Mouse (Mus musculus): Measurements from ENCODE around the gene Sec1.

Sec1 gene

GRCm38 (mm10) chr7:45704046-45704559 is 9.9 kb upstream of the Sec1 start:
- DNase-seq = peak; percentile 97

GRCm38 (mm10) chr7:45703521-45704033 is 9.4 kb upstream of the Sec1 start:
- no peak for DNase-seq

GRCm38 (mm10) chr7:45702809-45703520 is 8.8 kb upstream of the Sec1 start:
- DNase-seq = no peak

- DNase-seq = no peak
Observed at GRCm38 (mm10) chr7:45702316-45702715, 8.1 kb upstream of the Sec1 start.

GRCm38 (mm10) chr7:45701607-45702006 is 7.4 kb upstream of the Sec1 start:
- no peak for DNase-seq

GRCm38 (mm10) chr7:45701072-45701471 is 6.9 kb upstream of the Sec1 start:
- no peak for DNase-seq

- peak; percentile 79 for DNase-seq
Observed at GRCm38 (mm10) chr7:45700301-45701015, 6.3 kb upstream of the Sec1 start.

GRCm38 (mm10) chr7:45699523-45700141 is 5.4 kb upstream of the Sec1 start, which contains the start of gene Car11:
Car11 (plus strand) TSS chr7:45699843.
- peak; percentile 35 for DNase-seq

GRCm38 (mm10) chr7:45697894-45698293 is 3.7 kb upstream of the Sec1 start:
- DNase-seq = no peak

- no peak for DNase-seq
Observed at GRCm38 (mm10) chr7:45695098-45695497, 896 bp upstream of the Sec1 start.

GRCm38 (mm10) chr7:45692364-45692763 is 1.8 kb downstream of the Sec1 start:
- no peak for DNase-seq

GRCm38 (mm10) chr7:45689800-45690199 is 4.4 kb downstream of the Sec1 start:
- no peak for DNase-seq

- no peak for DNase-seq
Observed at GRCm38 (mm10) chr7:45689099-45689498, 5.1 kb downstream of the Sec1 start.

- DNase-seq = no peak
Observed at GRCm38 (mm10) chr7:45686841-45687240, 7.4 kb downstream of the Sec1 start.

- no peak for DNase-seq
Observed at GRCm38 (mm10) chr7:45685811-45686210, 8.4 kb downstream of the Sec1 start.

- no peak for DNase-seq
Observed at GRCm38 (mm10) chr7:45683396-45684050, 10.7 kb downstream of the Sec1 start, which contains the start of gene Ntn5. Ntn5 (plus strand) TSS chr7:45684022.

GRCm38 (mm10) chr7:45682144-45683126 is 11.8 kb downstream of the Sec1 start:
- DNase-seq = peak; percentile 93

GRCm38 (mm10) chr7:45681046-45681736 is 13.0 kb downstream of the Sec1 start:
- no peak for DNase-seq

GRCm38 (mm10) chr7:45679966-45680621 is 14.1 kb downstream of the Sec1 start:
- no peak for DNase-seq

GRCm38 (mm10) chr7:45678513-45678912 is 15.7 kb downstream of the Sec1 start:
- no peak for DNase-seq

Data from retina, postnatal 1 day (tissue).